Mouse (Mus musculus): Measurements from ENCODE around the gene Zfp91. TPM values are rescaled to one million over a fixed set of nuclear protein-coding genes. Genes with fewer than 3 reads are reported as not detected.

The Zfp91 gene
- 13.3 and 15.6 TPM in 2 replicates for polyA plus RNA-seq (2016; fragmentation: Nextera tagmentation; extraction: Ambion mirVana)

DNA sequence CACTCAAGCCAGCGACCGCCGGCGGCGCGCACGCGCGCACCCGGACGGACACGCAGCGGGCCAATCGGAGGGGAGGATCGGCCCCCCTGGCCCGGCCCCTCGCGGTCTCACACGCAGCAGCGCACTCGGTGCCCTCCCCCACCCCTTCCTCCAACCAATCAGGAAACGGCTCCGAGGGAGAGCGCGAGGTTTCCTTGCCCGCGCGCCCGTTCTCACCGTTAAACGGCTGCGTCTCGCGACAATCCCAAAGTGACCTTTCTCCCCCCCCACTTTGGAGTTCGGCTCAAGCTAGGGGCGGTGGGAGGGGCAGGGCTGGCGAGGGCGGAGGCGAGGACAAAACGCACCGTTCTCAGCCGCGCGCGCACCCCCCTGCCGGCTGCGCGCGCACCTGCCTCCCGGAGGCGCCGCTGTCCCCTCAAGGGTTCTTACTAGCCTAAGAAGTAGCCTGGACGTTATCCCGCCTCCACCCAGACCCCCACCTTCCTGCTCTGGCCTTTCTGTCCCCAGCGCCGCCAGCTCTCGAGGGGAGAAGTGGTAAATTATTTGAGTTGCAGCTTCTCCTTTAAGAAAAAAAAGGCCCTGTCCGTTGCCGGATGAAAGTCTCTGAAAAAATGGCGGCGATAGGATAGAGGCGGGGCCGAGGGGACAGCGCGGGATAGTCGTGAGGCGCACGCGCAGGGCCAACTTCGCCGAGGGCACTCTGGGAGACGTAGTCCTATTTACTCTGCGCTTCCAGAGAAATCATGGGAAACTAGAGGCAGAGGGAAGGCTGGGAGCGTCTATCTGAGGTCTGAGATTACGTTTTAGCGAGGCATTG, at the start of gene Zfp91, which contains the start of gene Lpxn:
Gene Zfp91 (minus strand): TSS at position 616 of the 817 bp plus-strand sequence.
Gene Lpxn (plus strand): TSS at position 683 of the 817 bp plus-strand sequence.
- peak; percentile 96 for DNase-seq (ENCODE audit: low spot score)
- Histone ChIP-seq H3K4me1 (peaks cover 37% of the 10 kb centered on the region), H3K9me3 (replicated peaks) (no peaks in the 10 kb centered on the region), H3K27me3 (ENCODE audit: low read depth, poor library complexity, severe bottlenecking) (no peaks in the 10 kb centered on the region), H3K36me3 (no peaks in the 10 kb centered on the region), H3K27ac (replicated peaks) (peak within 1 kb of the TSS; percentile 99), H3K4me3 (peak within 1 kb of the TSS; percentile 87)
- under 1% methylated on average over 76 of the region's 76 CpGs for WGBS

DNA sequence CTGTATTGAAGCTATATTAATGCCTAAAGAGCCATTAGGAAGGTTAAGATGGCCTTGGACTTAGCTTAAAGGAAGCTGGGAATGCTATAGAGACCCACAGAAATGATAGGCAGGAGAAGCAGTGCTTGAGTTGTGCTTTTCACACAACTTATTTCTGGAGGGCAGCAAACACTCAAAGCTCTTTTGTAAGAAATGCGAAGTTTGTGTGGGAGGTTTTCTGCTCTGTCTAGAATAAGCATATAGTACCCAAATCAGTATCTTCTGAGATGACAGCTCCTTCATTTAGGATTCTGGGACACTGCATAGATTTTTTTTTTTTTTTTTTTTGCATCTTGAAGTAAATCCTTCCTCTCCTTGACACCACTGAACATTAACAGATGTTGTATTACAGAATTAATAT, 42.6 kb upstream of the Zfp91 start:
- 81% methylated on average over 1 of the region's 1 CpGs for WGBS
- no peak overlapping the region for H3K4me3 ChIP-seq
- no peaks in the 10 kb centered on the region for H3K9me3 ChIP-seq (replicated peaks)
- DNase-seq (ENCODE audit: low spot score): no peak
- no peaks in the 10 kb centered on the region for H3K36me3 ChIP-seq
- no peaks in the 10 kb centered on the region for H3K27me3 ChIP-seq (ENCODE audit: low read depth, poor library complexity, severe bottlenecking)
- no peak overlapping the region for H3K27ac ChIP-seq (replicated peaks)
- no peaks in the 10 kb centered on the region for H3K4me1 ChIP-seq

DNA sequence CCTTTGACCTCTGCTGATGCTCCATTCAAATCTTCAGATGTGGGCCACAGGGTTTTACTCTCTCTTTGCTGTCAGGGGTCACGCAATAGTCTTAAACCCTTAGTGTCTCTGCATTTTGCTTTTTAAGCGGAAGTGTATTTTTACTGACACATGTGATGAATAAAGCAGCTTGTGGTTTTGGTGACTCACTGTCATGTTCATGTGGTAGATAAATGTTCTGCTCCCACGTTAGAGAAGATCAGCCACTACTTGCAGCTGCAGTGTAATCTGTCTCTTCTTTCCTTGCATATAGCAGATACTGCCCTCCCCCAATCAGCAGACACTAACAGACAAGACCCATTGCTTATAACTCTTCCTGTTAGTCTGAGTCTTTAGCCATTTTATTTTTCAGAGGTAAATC, 37.7 kb upstream of the Zfp91 start:
- WGBS: 83% methylated on average over 3 of the region's 3 CpGs
- no peak for DNase-seq (ENCODE audit: low spot score)
- Histone ChIP-seq H3K27ac (replicated peaks) (no peak overlapping the region), H3K36me3 (no peaks in the 10 kb centered on the region), H3K4me1 (no peaks in the 10 kb centered on the region), H3K27me3 (ENCODE audit: low read depth, poor library complexity, severe bottlenecking) (no peaks in the 10 kb centered on the region), H3K4me3 (no peak overlapping the region), H3K9me3 (replicated peaks) (no peaks in the 10 kb centered on the region)

DNA sequence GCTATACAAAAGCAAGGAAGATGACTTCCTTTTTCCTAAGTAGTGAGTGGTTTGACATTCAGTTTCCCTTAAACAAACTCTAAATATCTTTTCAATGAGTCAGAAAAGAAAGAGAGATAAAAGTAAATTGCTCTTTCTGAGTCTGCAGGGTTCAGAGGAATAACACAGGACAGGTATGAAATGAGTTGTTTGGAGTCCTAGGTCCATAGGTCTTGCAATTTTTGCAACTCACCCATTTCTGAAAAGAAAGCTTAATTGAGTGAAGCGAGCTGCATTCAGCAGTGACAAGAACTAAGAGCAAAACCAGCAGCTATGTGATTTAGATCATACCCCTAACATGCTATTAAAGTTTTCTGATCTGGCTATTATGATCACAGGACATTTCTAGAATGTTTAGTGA, 35.6 kb upstream of the Zfp91 start:
- WGBS: 73% methylated on average over 1 of the region's 1 CpGs
- no peaks in the 10 kb centered on the region for H3K9me3 ChIP-seq (replicated peaks)
- H3K27me3 ChIP-seq (ENCODE audit: low read depth, poor library complexity, severe bottlenecking): no peaks in the 10 kb centered on the region
- H3K4me3 ChIP-seq: no peak overlapping the region
- H3K27ac ChIP-seq (replicated peaks): no peak overlapping the region
- no peak for DNase-seq (ENCODE audit: low spot score)
- H3K4me1 ChIP-seq: no peaks in the 10 kb centered on the region
- no peaks in the 10 kb centered on the region for H3K36me3 ChIP-seq

DNA sequence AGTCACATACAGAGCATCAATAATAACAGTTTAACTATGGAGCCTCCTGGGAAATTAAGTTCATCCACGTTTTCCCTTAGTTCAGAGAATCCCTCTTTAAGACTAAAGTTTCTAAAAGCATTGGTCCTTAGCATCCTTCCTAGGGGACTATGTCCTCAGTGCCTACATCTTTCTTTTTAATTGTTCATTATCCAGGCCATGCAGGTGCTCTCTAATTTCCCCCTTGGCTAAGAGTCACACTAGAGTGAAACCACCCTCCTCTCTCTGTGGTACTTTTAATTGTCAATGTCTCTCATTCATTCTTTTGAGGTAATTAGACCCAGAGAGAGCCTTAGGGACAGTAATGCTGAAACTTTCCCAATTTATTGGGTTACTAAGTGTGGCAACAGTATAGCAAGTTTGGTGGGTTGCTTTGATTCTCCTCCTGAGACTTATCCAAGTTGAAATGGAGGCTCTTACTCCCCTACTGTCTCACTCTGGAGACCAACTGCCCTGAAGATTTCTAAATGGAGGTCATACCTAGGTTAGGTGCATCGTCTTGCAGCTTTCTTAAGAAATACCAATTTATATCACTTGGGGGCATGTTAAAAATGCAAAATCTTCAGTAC, 35.0 kb upstream of the Zfp91 start:
- Histone ChIP-seq H3K27me3 (ENCODE audit: low read depth, poor library complexity, severe bottlenecking) (no peaks in the 10 kb centered on the region), H3K36me3 (no peaks in the 10 kb centered on the region), H3K4me3 (no peak overlapping the region), H3K4me1 (no peaks in the 10 kb centered on the region), H3K9me3 (replicated peaks) (no peaks in the 10 kb centered on the region), H3K27ac (replicated peaks) (no peak overlapping the region)
- DNase-seq (ENCODE audit: low spot score): no peak
- WGBS: 78% methylated on average over 2 of the region's 2 CpGs

DNA sequence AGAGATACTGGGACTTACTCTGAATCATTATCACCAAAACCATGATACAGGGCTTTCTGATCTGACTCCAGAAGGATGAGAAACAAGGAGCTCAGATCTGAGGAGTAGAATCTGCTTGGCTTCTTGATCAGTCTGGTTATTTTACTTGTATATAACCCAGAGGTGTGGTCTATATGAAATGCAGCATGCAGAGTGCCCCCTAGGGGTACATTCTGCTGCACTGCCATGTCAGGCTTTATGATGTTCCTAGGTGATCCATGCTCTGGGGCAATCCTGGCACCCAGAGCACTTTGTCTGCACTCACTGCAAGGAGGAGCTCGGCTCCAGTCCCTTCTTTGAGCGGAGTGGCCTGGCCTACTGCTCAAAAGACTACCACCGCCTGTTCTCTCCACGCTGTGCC, 28.6 kb upstream of the Zfp91 start:
- Histone ChIP-seq H3K27ac (replicated peaks) (no peak overlapping the region), H3K27me3 (ENCODE audit: low read depth, poor library complexity, severe bottlenecking) (no peaks in the 10 kb centered on the region), H3K4me3 (no peak overlapping the region), H3K4me1 (no peaks in the 10 kb centered on the region), H3K9me3 (replicated peaks) (no peaks in the 10 kb centered on the region), H3K36me3 (no peaks in the 10 kb centered on the region)
- DNase-seq (ENCODE audit: low spot score): no peak
- WGBS: 77% methylated on average over 4 of the region's 4 CpGs

DNA sequence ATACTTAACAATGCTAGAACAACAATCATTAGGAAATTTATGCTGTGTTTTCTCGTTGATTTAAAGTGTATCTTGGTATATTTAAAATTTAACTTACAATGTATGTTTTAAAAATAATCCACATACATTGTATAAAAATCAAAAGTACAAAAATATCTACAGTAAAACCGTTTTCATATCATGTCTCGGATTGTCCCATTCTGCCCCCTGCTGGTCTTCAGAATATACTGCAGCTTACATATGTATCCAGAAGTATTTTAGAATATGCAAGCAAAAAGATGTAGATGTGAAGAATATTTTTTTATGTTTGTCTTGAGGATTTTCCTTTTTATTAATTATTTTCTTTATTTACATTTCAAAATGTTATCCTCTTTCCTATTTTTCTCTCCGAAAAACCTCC, 24.5 kb upstream of the Zfp91 start:
- no peak overlapping the region for H3K27ac ChIP-seq (replicated peaks)
- H3K4me3 ChIP-seq: no peak overlapping the region
- no peaks in the 10 kb centered on the region for H3K9me3 ChIP-seq (replicated peaks)
- WGBS: 48% methylated on average over 4 of the region's 4 CpGs
- H3K4me1 ChIP-seq: no peaks in the 10 kb centered on the region
- no peaks in the 10 kb centered on the region for H3K36me3 ChIP-seq
- no peaks in the 10 kb centered on the region for H3K27me3 ChIP-seq (ENCODE audit: low read depth, poor library complexity, severe bottlenecking)
- DNase-seq (ENCODE audit: low spot score): no peak

DNA sequence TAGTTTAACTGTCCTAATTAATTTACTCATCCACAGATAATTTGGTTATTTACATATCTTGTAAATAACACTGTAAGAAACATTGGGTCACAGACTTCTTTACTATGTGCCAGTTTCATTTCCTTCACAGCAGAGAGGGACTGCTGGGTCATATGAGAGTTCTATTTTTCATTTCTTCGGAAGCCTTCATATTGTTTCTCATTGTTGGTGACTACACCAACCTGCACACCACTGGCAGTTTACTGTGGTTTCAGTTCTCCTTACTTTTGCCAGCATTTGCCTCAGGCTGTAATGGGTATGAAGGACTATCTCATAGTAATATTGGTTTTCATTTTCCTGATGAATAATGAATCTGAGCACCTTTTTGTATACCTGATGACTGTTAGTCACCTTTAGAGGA, 22.6 kb upstream of the Zfp91 start:
- 83% methylated on average over 1 of the region's 1 CpGs for WGBS
- no peak for DNase-seq (ENCODE audit: low spot score)
- Histone ChIP-seq H3K27ac (replicated peaks) (no peak overlapping the region), H3K4me1 (no peaks in the 10 kb centered on the region), H3K27me3 (ENCODE audit: low read depth, poor library complexity, severe bottlenecking) (no peaks in the 10 kb centered on the region), H3K4me3 (no peak overlapping the region), H3K36me3 (no peaks in the 10 kb centered on the region), H3K9me3 (replicated peaks) (no peaks in the 10 kb centered on the region)

DNA sequence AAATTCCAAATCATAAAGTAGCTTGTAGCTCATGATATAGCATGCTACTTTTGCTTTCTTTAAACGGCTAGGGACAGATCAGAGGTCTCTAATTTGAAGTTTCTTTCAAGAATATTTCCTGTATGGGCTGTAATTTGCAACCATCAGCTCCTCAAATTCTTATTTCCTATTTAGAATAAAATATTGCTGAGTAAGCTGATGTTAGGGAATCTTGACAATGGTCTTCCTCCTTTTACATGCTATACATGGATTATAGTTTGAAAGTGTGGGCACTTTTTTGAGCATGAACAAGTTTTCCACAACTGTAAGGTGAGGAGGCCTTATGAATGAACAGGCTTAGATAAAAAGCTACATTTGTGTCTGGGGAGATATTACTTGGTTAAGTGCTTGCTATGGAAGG, 18.0 kb upstream of the Zfp91 start:
- H3K9me3 ChIP-seq (replicated peaks): no peaks in the 10 kb centered on the region
- no peak for DNase-seq (ENCODE audit: low spot score)
- no peaks in the 10 kb centered on the region for H3K4me1 ChIP-seq
- H3K36me3 ChIP-seq: no peaks in the 10 kb centered on the region
- H3K27me3 ChIP-seq (ENCODE audit: low read depth, poor library complexity, severe bottlenecking): no peaks in the 10 kb centered on the region
- WGBS: 95% methylated on average over 1 of the region's 1 CpGs
- no peak overlapping the region for H3K27ac ChIP-seq (replicated peaks)
- H3K4me3 ChIP-seq: no peak overlapping the region

DNA sequence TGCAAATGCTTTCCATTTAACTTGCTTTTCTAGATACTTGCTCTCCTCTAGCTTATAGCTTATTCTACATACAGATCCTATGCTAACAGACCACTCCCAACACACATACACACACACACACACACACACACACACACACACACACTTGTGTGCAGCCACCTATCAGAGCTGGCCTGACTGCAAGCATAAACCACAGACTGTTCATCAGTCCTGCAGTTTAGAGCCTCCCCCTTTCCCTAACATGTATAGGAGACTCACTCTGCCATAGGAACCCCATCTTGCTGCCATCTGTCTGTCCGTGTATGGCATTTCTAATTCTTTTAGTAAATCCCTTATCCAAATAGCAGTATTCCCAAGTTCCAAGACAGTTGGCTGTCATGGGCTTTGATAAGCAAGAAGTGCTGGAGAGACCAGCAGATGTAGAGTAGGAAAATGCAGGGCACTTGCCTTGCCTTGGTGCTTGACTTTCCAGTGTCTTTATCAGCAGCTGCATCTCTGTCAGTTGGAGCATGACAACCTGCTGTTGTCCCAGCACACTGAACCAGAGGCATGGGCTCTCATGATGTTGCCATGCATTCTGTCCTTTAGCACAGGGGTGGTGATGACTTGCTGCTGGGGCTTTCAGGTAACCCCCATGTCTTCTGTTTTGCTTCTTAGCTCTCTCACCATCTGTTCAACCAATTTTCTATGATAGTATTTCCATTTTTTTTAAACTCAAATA, 16.9 kb upstream of the Zfp91 start:
- no peak for DNase-seq (ENCODE audit: low spot score)
- H3K4me1 ChIP-seq: no peaks in the 10 kb centered on the region
- no peaks in the 10 kb centered on the region for H3K9me3 ChIP-seq (replicated peaks)
- no peaks in the 10 kb centered on the region for H3K36me3 ChIP-seq
- no peak overlapping the region for H3K4me3 ChIP-seq
- H3K27me3 ChIP-seq (ENCODE audit: low read depth, poor library complexity, severe bottlenecking): no peaks in the 10 kb centered on the region
- no peak overlapping the region for H3K27ac ChIP-seq (replicated peaks)
- 78% methylated on average over 1 of the region's 1 CpGs for WGBS

DNA sequence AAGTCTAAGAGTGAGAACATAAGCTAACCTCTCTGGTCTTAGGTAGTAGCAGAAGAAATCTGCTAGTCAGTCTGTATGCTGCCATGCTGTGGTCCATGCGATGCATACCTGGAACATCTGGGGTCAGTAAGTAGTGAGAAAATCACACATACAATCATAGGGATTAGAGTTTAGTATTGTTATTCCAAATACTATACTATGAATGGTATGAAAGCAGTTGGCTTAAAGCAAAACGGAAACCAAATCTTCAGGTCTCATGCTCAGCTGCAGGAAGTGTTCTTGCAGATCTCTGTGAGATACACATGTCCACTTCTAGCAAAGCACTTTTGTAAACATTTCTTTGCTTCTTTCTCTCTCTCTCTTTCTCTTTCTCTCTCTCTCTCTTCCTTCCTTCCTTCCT, 10.3 kb upstream of the Zfp91 start:
- Histone ChIP-seq H3K36me3 (no peaks in the 10 kb centered on the region), H3K4me3 (no peak overlapping the region), H3K27ac (replicated peaks) (no peak overlapping the region), H3K27me3 (ENCODE audit: low read depth, poor library complexity, severe bottlenecking) (no peaks in the 10 kb centered on the region), H3K9me3 (replicated peaks) (no peaks in the 10 kb centered on the region), H3K4me1 (no peaks in the 10 kb centered on the region)
- DNase-seq (ENCODE audit: low spot score): no peak
- WGBS: 75% methylated on average over 2 of the region's 2 CpGs

DNA sequence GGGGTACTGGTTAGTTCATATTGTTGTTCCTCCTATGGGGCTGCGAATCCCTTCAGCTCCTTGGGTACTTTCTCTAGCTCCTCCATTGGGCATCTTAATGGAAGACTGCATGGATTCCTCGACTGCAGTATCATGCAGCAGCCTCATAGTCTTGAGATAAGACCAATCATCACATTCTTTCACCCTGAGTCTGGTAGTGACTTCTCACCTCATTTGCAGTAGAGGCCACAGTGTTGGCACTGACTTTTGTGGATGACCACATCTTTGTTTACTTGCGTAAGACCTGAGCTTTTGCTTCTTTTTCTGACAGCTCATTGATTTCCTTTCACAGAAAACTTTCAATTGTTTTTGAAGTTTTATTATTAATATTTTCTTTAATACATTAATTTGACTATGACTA, 9.8 kb upstream of the Zfp91 start:
- Histone ChIP-seq H3K4me3 (no peak overlapping the region), H3K4me1 (no peaks in the 10 kb centered on the region), H3K27ac (replicated peaks) (no peak overlapping the region), H3K9me3 (replicated peaks) (no peaks in the 10 kb centered on the region), H3K36me3 (no peaks in the 10 kb centered on the region), H3K27me3 (ENCODE audit: low read depth, poor library complexity, severe bottlenecking) (no peaks in the 10 kb centered on the region)
- DNase-seq (ENCODE audit: low spot score): no peak
- 83% methylated on average over 3 of the region's 3 CpGs for WGBS

DNA sequence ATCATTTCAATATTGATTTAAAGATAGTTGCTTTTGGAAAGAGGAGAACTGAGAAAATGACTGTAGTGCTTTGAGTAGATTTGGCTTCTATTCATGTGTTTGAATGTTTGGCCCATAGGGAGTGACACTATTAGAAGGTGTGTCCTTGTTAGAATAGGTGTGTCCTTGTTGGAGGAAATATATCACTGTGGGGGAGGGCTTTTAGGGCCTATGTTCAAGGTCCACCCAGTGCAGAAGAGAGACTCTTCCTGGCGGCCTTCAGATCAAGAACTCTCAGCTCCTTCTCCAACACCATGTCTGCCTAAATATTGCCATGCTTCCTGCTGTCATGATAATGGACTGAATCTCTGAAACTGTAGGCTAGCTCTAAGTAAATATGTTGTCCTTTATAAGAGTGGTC, 8.3 kb upstream of the Zfp91 start:
- H3K27me3 ChIP-seq (ENCODE audit: low read depth, poor library complexity, severe bottlenecking): no peaks in the 10 kb centered on the region
- no peak overlapping the region for H3K4me3 ChIP-seq
- no peak overlapping the region for H3K27ac ChIP-seq (replicated peaks)
- no peaks in the 10 kb centered on the region for H3K36me3 ChIP-seq
- 96% methylated on average over 1 of the region's 1 CpGs for WGBS
- no peaks in the 10 kb centered on the region for H3K4me1 ChIP-seq
- no peaks in the 10 kb centered on the region for H3K9me3 ChIP-seq (replicated peaks)
- no peak for DNase-seq (ENCODE audit: low spot score)

All from midbrain, embryonic 10.5 days (tissue).